Mouse (Mus musculus): Measurements from ENCODE around the gene Ccn2. TPM values are rescaled to one million over a fixed set of nuclear protein-coding genes. Genes with fewer than 3 reads are reported as not detected.

Ccn2 gene
- polyA plus RNA-seq, 1 experiment from 2014 or later, result 9.8 TPM

DNA sequence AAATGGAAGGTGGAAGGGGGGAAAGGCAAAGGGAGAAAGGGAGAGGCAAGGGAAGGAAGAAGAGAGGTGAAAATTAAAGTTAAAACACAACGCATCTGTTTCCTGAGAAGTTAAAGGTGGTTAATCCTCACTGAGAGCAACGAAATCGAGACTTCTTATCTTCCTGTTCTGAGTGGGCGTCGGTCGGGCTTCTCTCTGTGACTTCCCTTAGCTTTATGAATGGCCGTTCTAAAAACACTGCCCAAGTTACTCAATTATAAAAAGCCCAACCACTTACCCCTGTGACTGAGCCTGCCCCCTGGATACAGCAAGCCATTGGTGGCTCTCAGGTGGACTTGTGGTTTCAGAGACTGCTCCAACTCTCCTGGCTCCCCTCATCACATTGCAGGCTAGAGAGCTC lies 2.3 kb upstream of the Ccn2 start:
- WGBS, result 30% methylated on average over 7 of the region's 7 CpGs
- TF ChIP-seq CTCF (IDR thresholded peaks at IDR 0.05; ENCODE audit: low read depth), result no peak
- H3K4me2 ChIP-seq, result no peak overlapping the region
- H3K27ac ChIP-seq (ENCODE audit: low read depth), result 0 out of 2 replicates have a peak overlapping the region, but pooled peaks have one; percentile 30
- no peak overlapping the region for H3K9ac ChIP-seq
- ATAC-seq (ENCODE audit: insufficient read depth) (no peak), DNase-seq (no peak)
- peaks cover 4% of the 10 kb centered on the region; the same call in 1 of the 2 replicates for H3K36me3 ChIP-seq (ENCODE audit: insufficient read depth)
- no peaks in the 10 kb centered on the region for H3K27me3 ChIP-seq (ENCODE audit: insufficient read depth, low read length)
- no peaks in the 10 kb centered on the region for H3K9me3 ChIP-seq (ENCODE audit: low read depth, low read length)
- peaks cover 27% of the 10 kb centered on the region for H3K4me1 ChIP-seq (ENCODE audit: insufficient read depth)
- no peak overlapping the region for H3K4me3 ChIP-seq (ENCODE audit: low read depth, low read length)

DNA sequence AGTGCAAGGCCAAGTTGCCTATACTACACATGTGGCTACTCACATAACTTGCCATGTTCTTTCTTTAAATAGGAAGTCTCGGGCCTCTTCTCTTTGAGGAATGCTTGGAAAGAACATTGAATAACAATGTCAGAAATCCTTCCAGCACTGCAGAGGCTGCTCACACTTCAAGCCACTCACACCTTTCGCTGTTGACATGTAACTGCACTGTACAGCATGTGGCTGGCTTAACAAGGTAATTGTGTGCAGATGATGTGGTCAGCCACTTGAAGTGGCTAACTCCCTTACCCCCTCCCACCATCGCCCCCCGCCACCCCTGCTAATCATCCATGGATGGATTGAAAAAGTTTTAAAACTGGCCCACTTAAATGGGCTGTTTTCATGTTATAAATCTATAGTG lies 1.7 kb upstream of the Ccn2 start:
- Histone ChIP-seq H3K4me3 (ENCODE audit: low read depth, low read length) (no peak overlapping the region), H3K9ac (no peak overlapping the region), H3K9me3 (ENCODE audit: low read depth, low read length) (no peaks in the 10 kb centered on the region), H3K4me2 (no peak overlapping the region), H3K36me3 (ENCODE audit: insufficient read depth) (peaks cover 4% of the 10 kb centered on the region; the same call in 1 of the 2 replicates), H3K27ac (ENCODE audit: low read depth) (0 out of 2 replicates have a peak overlapping the region, but pooled peaks have one; percentile 30), H3K27me3 (ENCODE audit: insufficient read depth, low read length) (no peaks in the 10 kb centered on the region), H3K4me1 (ENCODE audit: insufficient read depth) (peaks cover 27% of the 10 kb centered on the region)
- DNase-seq, result peak; percentile 17
- 44% methylated on average over 4 of the region's 4 CpGs for WGBS
- no peak for ATAC-seq (ENCODE audit: insufficient read depth)
- TF ChIP-seq CTCF (IDR thresholded peaks at IDR 0.05; ENCODE audit: low read depth), result no peak

DNA sequence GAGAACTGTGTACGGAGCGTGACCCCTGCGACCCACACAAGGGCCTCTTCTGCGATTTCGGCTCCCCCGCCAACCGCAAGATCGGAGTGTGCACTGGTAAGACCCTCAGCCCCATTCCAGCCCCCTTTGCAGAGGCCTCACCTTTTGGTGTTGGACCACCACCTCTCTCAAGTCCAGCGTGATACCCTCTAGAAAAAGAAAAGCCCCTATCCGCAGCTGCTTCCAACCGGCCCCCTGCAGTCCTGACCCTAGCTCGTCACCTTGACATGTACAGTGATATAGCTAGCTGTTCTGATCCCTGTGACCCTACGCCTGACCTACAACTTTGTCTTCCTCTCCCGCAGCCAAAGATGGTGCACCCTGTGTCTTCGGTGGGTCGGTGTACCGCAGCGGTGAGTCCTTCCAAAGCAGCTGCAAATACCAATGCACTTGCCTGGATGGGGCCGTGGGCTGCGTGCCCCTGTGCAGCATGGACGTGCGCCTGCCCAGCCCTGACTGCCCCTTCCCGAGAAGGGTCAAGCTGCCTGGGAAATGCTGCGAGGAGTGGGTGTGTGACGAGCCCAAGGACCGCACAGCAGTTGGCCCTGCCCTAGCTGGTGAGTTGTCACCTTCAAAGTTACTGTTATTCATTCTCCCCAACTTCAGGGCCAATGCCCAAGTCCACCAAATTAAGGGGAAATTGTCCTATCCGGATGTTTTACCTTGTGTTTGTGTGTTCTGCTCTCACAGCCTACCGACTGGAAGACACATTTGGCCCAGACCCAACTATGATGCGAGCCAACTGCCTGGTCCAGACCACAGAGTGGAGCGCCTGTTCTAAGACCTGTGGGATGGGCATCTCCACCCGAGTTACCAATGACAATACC lies 994 bp downstream of the Ccn2 start:
- peak overlapping the region; percentile 74 for H3K4me3 ChIP-seq (ENCODE audit: low read depth, low read length)
- peak; percentile 23 for ATAC-seq (ENCODE audit: insufficient read depth)
- peak overlapping the region; percentile 78 for H3K9ac ChIP-seq
- H3K27ac ChIP-seq (ENCODE audit: low read depth), result peak overlapping the region; percentile 96
- TF ChIP-seq CTCF (IDR thresholded peaks at IDR 0.05; ENCODE audit: low read depth), result no peak
- peaks cover 4% of the 10 kb centered on the region; the same call in 1 of the 2 replicates for H3K36me3 ChIP-seq (ENCODE audit: insufficient read depth)
- H3K4me1 ChIP-seq (ENCODE audit: insufficient read depth), result peaks cover 27% of the 10 kb centered on the region
- DNase-seq, result peak; percentile 77
- peak overlapping the region; percentile 76 for H3K4me2 ChIP-seq
- no peaks in the 10 kb centered on the region for H3K9me3 ChIP-seq (ENCODE audit: low read depth, low read length)
- WGBS, result 10% methylated on average over 31 of the region's 31 CpGs
- no peaks in the 10 kb centered on the region for H3K27me3 ChIP-seq (ENCODE audit: insufficient read depth, low read length)

DNA sequence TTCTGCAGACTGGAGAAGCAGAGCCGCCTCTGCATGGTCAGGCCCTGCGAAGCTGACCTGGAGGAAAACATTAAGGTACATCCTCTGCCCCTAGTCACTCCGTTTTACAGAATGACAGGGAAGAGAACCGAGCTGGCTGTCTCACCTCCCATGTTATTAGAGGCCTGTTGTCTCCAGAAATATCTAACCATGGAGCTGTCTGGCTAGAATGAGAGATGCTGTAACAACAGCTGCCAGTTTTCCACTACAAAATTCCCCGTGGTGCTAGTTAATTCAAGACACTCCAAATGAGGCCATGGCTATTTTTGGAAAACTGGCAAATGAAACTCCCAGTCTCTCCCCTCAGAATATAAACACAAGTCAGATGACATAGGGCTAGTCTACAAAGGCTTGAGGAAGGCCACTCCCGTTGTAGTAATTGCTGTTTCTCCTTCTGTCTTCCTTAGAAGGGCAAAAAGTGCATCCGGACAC lies 1.7 kb downstream of the Ccn2 start:
- WGBS, result 34% methylated on average over 7 of the region's 7 CpGs
- peaks cover 4% of the 10 kb centered on the region; the same call in 1 of the 2 replicates for H3K36me3 ChIP-seq (ENCODE audit: insufficient read depth)
- H3K27me3 ChIP-seq (ENCODE audit: insufficient read depth, low read length), result no peaks in the 10 kb centered on the region
- no peaks in the 10 kb centered on the region for H3K9me3 ChIP-seq (ENCODE audit: low read depth, low read length)
- peak overlapping the region; percentile 78; the same call in 1 of the 2 replicates for H3K9ac ChIP-seq
- peak overlapping the region; percentile 96; the same call in 1 of the 2 replicates for H3K27ac ChIP-seq (ENCODE audit: low read depth)
- H3K4me3 ChIP-seq (ENCODE audit: low read depth, low read length), result peak overlapping the region; percentile 74
- no peak for TF ChIP-seq CTCF (IDR thresholded peaks at IDR 0.05; ENCODE audit: low read depth)
- DNase-seq, result peak; percentile 88
- peaks cover 27% of the 10 kb centered on the region for H3K4me1 ChIP-seq (ENCODE audit: insufficient read depth)
- peak overlapping the region; percentile 76 for H3K4me2 ChIP-seq
- peak; percentile 7 for ATAC-seq (ENCODE audit: insufficient read depth)

DNA sequence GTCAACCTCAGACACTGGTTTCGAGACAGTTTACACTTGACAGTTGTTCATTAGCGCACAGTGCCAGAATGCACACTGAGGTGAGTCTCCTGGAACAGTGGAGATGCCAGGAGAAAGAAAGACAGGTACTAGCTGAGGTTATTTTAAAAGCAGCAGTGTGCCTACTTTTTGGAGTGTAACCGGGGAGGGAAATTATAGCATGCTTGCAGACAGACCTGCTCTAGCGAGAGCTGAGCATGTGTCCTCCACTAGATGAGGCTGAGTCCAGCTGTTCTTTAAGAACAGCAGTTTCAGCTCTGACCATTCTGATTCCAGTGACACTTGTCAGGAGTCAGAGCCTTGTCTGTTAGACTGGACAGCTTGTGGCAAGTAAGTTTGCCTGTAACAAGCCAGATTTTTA lies 2.5 kb downstream of the Ccn2 start:
- peaks cover 27% of the 10 kb centered on the region for H3K4me1 ChIP-seq (ENCODE audit: insufficient read depth)
- H3K27me3 ChIP-seq (ENCODE audit: insufficient read depth, low read length), result no peaks in the 10 kb centered on the region
- H3K36me3 ChIP-seq (ENCODE audit: insufficient read depth), result peaks cover 4% of the 10 kb centered on the region; the same call in 1 of the 2 replicates
- H3K4me3 ChIP-seq (ENCODE audit: low read depth, low read length), result peak overlapping the region; percentile 74; the same call in 1 of the 2 replicates
- WGBS, result 67% methylated on average over 4 of the region's 4 CpGs
- TF ChIP-seq CTCF (IDR thresholded peaks at IDR 0.05; ENCODE audit: low read depth), result no peak
- DNase-seq (no peak), ATAC-seq (ENCODE audit: insufficient read depth) (no peak)
- H3K27ac ChIP-seq (ENCODE audit: low read depth), result no peak overlapping the region; the same call in 1 of the 2 replicates
- H3K9ac ChIP-seq, result no peak overlapping the region; the same call in 1 of the 2 replicates
- no peaks in the 10 kb centered on the region for H3K9me3 ChIP-seq (ENCODE audit: low read depth, low read length)
- H3K4me2 ChIP-seq, result peak overlapping the region; percentile 76

DNA sequence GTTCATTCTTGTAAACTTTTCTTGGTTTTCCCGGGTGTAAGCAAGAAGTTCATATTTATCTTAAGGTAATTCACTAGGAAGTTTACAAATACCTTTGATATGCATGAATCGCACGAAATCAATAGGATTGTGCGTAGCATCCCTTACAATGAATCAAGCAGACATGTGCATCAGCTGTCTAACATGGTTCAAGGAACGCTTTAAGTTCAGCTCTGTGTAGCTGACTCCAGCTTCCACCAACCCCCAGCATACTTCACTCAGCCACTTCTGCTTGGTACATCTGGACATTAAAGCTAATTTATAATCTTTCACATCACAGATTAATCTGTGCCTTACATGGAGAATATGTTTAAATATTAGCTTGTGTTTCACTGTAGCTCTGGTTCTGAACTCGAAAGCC lies 3.5 kb downstream of the Ccn2 start:
- DNase-seq (no peak), ATAC-seq (ENCODE audit: insufficient read depth) (no peak)
- H3K27me3 ChIP-seq (ENCODE audit: insufficient read depth, low read length), result no peaks in the 10 kb centered on the region
- WGBS, result 82% methylated on average over 6 of the region's 6 CpGs
- TF ChIP-seq CTCF (IDR thresholded peaks at IDR 0.05; ENCODE audit: low read depth), result no peak
- H3K4me2 ChIP-seq, result no peak overlapping the region
- peaks cover 4% of the 10 kb centered on the region; the same call in 1 of the 2 replicates for H3K36me3 ChIP-seq (ENCODE audit: insufficient read depth)
- H3K9ac ChIP-seq, result no peak overlapping the region
- H3K4me1 ChIP-seq (ENCODE audit: insufficient read depth), result peaks cover 18% of the 10 kb centered on the region
- H3K9me3 ChIP-seq (ENCODE audit: low read depth, low read length), result no peaks in the 10 kb centered on the region
- no peak overlapping the region for H3K27ac ChIP-seq (ENCODE audit: low read depth)
- no peak overlapping the region for H3K4me3 ChIP-seq (ENCODE audit: low read depth, low read length)

DNA sequence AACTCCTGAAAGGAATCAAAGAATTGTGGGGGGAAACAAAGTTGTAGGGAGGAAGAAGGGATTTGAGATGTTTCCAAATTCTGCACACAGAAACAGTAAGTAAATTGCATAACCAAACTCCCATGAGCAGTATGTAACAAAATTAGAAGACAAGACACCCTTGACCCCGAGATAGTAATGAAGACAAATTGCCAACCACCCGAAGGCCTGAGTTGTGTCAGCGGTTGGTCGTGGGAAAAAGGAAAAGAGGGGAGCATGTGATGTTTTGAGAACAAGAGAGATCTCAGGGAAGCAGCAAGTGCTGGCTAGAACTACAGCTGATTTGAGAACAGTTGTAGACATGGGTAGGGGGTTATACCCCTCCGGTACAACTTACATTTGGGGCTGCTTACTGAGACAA lies 4.6 kb downstream of the Ccn2 start:
- Histone ChIP-seq H3K4me2 (no peak overlapping the region), H3K27ac (ENCODE audit: low read depth) (no peak overlapping the region), H3K36me3 (ENCODE audit: insufficient read depth) (peaks cover 4% of the 10 kb centered on the region; the same call in 1 of the 2 replicates), H3K4me3 (ENCODE audit: low read depth, low read length) (no peak overlapping the region), H3K4me1 (ENCODE audit: insufficient read depth) (peaks cover 8% of the 10 kb centered on the region), H3K9ac (no peak overlapping the region), H3K9me3 (ENCODE audit: low read depth, low read length) (no peaks in the 10 kb centered on the region), H3K27me3 (ENCODE audit: insufficient read depth, low read length) (no peaks in the 10 kb centered on the region)
- 56% methylated on average over 5 of the region's 5 CpGs for WGBS
- ATAC-seq (ENCODE audit: insufficient read depth) (no peak), DNase-seq (peak; percentile 39)
- TF ChIP-seq CTCF (IDR thresholded peaks at IDR 0.05; ENCODE audit: low read depth), result no peak

Data from lung, embryonic 14.5 days (tissue).